ENCODE assay signal across 11 mouse cellular contexts in genomic region chr5:30916841-30917240, GRCm38 (mm10). TPM values are rescaled to one million over a fixed set of nuclear protein-coding genes. Genes with fewer than 3 reads are reported as not detected.
DNase-seq lines count a peak whose midpoint lies in the region; ATAC-seq lines count a peak whose summit lies in the region.
"Had no signal": no experiment of that assay in that cellular context is flagged by ENCODE, and none has a peak within 500 bp of the region (broad histone marks: within the 10 kb centered on the region; RNA-seq: fewer than 3 reads in every experiment).

No protein-coding gene starts in this region.

- no peak for ATAC-seq in heart, embryonic 15.5 days (replicated peaks; ENCODE audit: insufficient number of reproducible peaks, insufficient read depth, low FRiP score, low read depth)
- no peak for ATAC-seq in megakaryocyte, adult 5-6 weeks (ENCODE audit: poor library complexity, severe bottlenecking)
- ATAC-seq in embryonic facial prominence, embryonic 15.5 days (ENCODE audit: insufficient number of reproducible peaks, low FRiP score, low TSS enrichment, low read depth) = no peak
- ATAC-seq: hindbrain, embryonic 16.5 days had no signal

- WGBS in heart, embryonic 15.5 days = 93% methylated on average over 9 of the region's 9 CpGs
- WGBS in embryonic facial prominence, embryonic 15.5 days = 91% methylated on average over 9 of the region's 9 CpGs
- 93% methylated on average over 9 of the region's 9 CpGs for WGBS in macrophage (ENCODE audit: missing documents)

- no peak overlapping the region for H3K4me2 ChIP-seq in heart, embryonic 15.5 days
- no peak overlapping the region for H3K4me2 ChIP-seq in embryonic facial prominence, embryonic 15.5 days (replicated peaks)

- H3K4me3 ChIP-seq in heart, embryonic 15.5 days = no peak overlapping the region
- peak overlapping the region; percentile 98 for H3K4me3 ChIP-seq in megakaryocyte, embryonic 14.5 days (replicated peaks)
- no peak overlapping the region for H3K4me3 ChIP-seq in embryonic facial prominence, embryonic 15.5 days (replicated peaks)
- no peak overlapping the region for H3K4me3 ChIP-seq in macrophage (ENCODE audit: inconsistent target)

- peaks cover 44% of the 10 kb centered on the region for H3K79me2 ChIP-seq in macrophage (ENCODE audit: inconsistent target)

- no peak overlapping the region for H3K9ac ChIP-seq in heart, embryonic 15.5 days
- no peak overlapping the region for H3K9ac ChIP-seq in embryonic facial prominence, embryonic 15.5 days
- H3K9ac ChIP-seq: neural tube, embryonic 15.5 days had no signal

- DNase-seq in heart, adult 18-20 months = no peak
- no peak for DNase-seq in neural tube, embryonic 10.5 days (ENCODE audit: extremely low spot score, low spot score)
- DNase-seq: adrenal gland, postnatal 36 days; cerebellum, postnatal 36 days had no signal

- no peaks in the 10 kb centered on the region for H3K27me3 ChIP-seq in heart, embryonic 15.5 days
- no peaks in the 10 kb centered on the region for H3K27me3 ChIP-seq in megakaryocyte, embryonic 14.5 days (replicated peaks)
- no peaks in the 10 kb centered on the region for H3K27me3 ChIP-seq in embryonic facial prominence, embryonic 15.5 days
- H3K27me3 ChIP-seq: neural tube, embryonic 15.5 days had no signal

- peaks cover 63% of the 10 kb centered on the region for H3K4me1 ChIP-seq in heart, embryonic 15.5 days (replicated peaks)
- peaks cover 89% of the 10 kb centered on the region for H3K4me1 ChIP-seq in megakaryocyte, embryonic 14.5 days
- peaks cover 81% of the 10 kb centered on the region for H3K4me1 ChIP-seq in embryonic facial prominence, embryonic 15.5 days

- H3K27ac ChIP-seq in heart, embryonic 15.5 days = peak overlapping the region; percentile 94
- H3K27ac ChIP-seq in embryonic facial prominence, embryonic 15.5 days (replicated peaks) = peak overlapping the region; percentile 73
- peak overlapping the region; percentile 88 for H3K27ac ChIP-seq in macrophage

- peaks cover 12% of the 10 kb centered on the region; the same call in 1 of the 2 replicates for H3K36me3 ChIP-seq in heart, embryonic 15.5 days
- H3K36me3 ChIP-seq in megakaryocyte, embryonic 14.5 days (replicated peaks; ENCODE audit: low read length) = peaks cover 62% of the 10 kb centered on the region
- peaks cover 43% of the 10 kb centered on the region for H3K36me3 ChIP-seq in embryonic facial prominence, embryonic 15.5 days
- H3K36me3 ChIP-seq in macrophage (ENCODE audit: inconsistent target) = peaks cover 26% of the 10 kb centered on the region; the same call in 1 of the 2 replicates
- H3K36me3 ChIP-seq: neural tube, embryonic 15.5 days had no signal

- no peaks in the 10 kb centered on the region for H3K9me3 ChIP-seq in heart, embryonic 15.5 days (replicated peaks)
- H3K9me3 ChIP-seq in megakaryocyte, embryonic 14.5 days = no peaks in the 10 kb centered on the region
- no peaks in the 10 kb centered on the region for H3K9me3 ChIP-seq in embryonic facial prominence, embryonic 15.5 days (replicated peaks)
- H3K9me3 ChIP-seq: neural tube, embryonic 15.5 days had no signal

RNA-seq across cellular contexts. Expression of gene Emilin1, which starts 3.6 kb away (rescaled TPM):
- polyA plus RNA-seq in heart, embryonic 15.5 days (2015; fragmentation: Nextera tagmentation; extraction: Ambion mirVana) = 125 and 179 TPM in 2 replicates
- total RNA-seq in heart, adult 18-20 months (2021) = 10 to 100 TPM; 14.2 to 16.9 TPM
- 427 and 497 TPM in 2 replicates for polyA plus RNA-seq in megakaryocyte, embryonic 14.5 days (2012; ENCODE audit: insufficient read depth, low replicate concordance)
- 20.2 and 20.3 TPM in 2 replicates for total RNA-seq in megakaryocyte, adult 5-6 weeks (2015)
- total RNA-seq in megakaryocyte, adult 5-6 weeks (2017) = 25.5 and 35.5 TPM in 2 replicates
- 244 and 254 TPM in 2 replicates for polyA plus RNA-seq in embryonic facial prominence, embryonic 15.5 days (2015; fragmentation: Nextera tagmentation; extraction: Ambion mirVana)
- 10 to 100 TPM in 19 of 26 experiments, 1 to 10 TPM in 7; 3.6 to 47.2 (median 18.3) TPM for total RNA-seq in macrophage (2018; cell fraction: chromatin; rRNA removed)
- total RNA-seq in macrophage (2018; cell fraction: cytosol; rRNA removed) = 10 to 100 TPM; 19.9 to 51.8 (median 36.2) TPM
- total RNA-seq in macrophage (2018; cell fraction: nucleus; rRNA removed) = 10 to 100 TPM; 15.7 to 89.8 (median 51.7) TPM
- polyA plus RNA-seq in macrophage (2018) = 21.8 to 51.0 TPM (median 46.5 TPM) in 3 replicates

RNA-seq across cellular contexts. Expression of gene Khk, which starts 4.4 kb away (rescaled TPM):
- polyA plus RNA-seq in heart, embryonic 15.5 days (2015; fragmentation: Nextera tagmentation; extraction: Ambion mirVana) = 12.4 and 13.9 TPM in 2 replicates
- total RNA-seq in heart, adult 18-20 months (2021) = 10 to 100 TPM; 27.1 to 28.5 TPM
- polyA plus RNA-seq in megakaryocyte, embryonic 14.5 days (2012; ENCODE audit: insufficient read depth, low replicate concordance) = 11.7 and 40.4 TPM in 2 replicates
- total RNA-seq in megakaryocyte, adult 5-6 weeks (2015) = 92.3 and 93.8 TPM in 2 replicates
- total RNA-seq in megakaryocyte, adult 5-6 weeks (2017) = 52.7 and 70.7 TPM in 2 replicates
- polyA plus RNA-seq in embryonic facial prominence, embryonic 15.5 days (2015; fragmentation: Nextera tagmentation; extraction: Ambion mirVana) = 23.8 and 25.6 TPM in 2 replicates
- total RNA-seq in macrophage (2018; cell fraction: chromatin; rRNA removed) = 1 to 10 TPM in 21 of 26 experiments, under 1 TPM in 2, not detected in 3; 0.89 to 9.8 (median 5.7) TPM
- 10 to 100 TPM in 17 of 26 experiments, 1 to 10 TPM in 9; 7.6 to 24.7 (median 13.3) TPM for total RNA-seq in macrophage (2018; cell fraction: cytosol; rRNA removed)
- 10 to 100 TPM in 6 of 26 experiments, 1 to 10 TPM in 20; 1.3 to 14.1 (median 6.9) TPM for total RNA-seq in macrophage (2018; cell fraction: nucleus; rRNA removed)
- 10.2 to 18.1 TPM (median 14.4 TPM) in 3 replicates for polyA plus RNA-seq in macrophage (2018)

RNA-seq across cellular contexts. Expression of gene Ost4, which starts 9.3 kb away (rescaled TPM):
- polyA plus RNA-seq in heart, embryonic 15.5 days (2015; fragmentation: Nextera tagmentation; extraction: Ambion mirVana) = 372 and 381 TPM in 2 replicates
- 100 to 1,000 TPM; 146 to 159 TPM for total RNA-seq in heart, adult 18-20 months (2021)
- polyA plus RNA-seq in megakaryocyte, embryonic 14.5 days (2012; ENCODE audit: insufficient read depth, low replicate concordance) = 57.7 and 180 TPM in 2 replicates
- total RNA-seq in megakaryocyte, adult 5-6 weeks (2015) = 342 and 413 TPM in 2 replicates
- total RNA-seq in megakaryocyte, adult 5-6 weeks (2017) = 286 and 294 TPM in 2 replicates
- polyA plus RNA-seq in embryonic facial prominence, embryonic 15.5 days (2015; fragmentation: Nextera tagmentation; extraction: Ambion mirVana) = 482 and 502 TPM in 2 replicates
- 10 to 100 TPM; 10.8 to 69.3 (median 29.8) TPM for total RNA-seq in macrophage (2018; cell fraction: chromatin; rRNA removed)
- 100 to 1,000 TPM; 102 to 241 (median 145) TPM for total RNA-seq in macrophage (2018; cell fraction: cytosol; rRNA removed)
- 10 to 100 TPM; 16.1 to 73.4 (median 43.0) TPM for total RNA-seq in macrophage (2018; cell fraction: nucleus; rRNA removed)
- polyA plus RNA-seq in macrophage (2018) = 186 to 192 TPM (median 190 TPM) in 3 replicates

RNA-seq across cellular contexts. Expression of gene Agbl5, which starts 28.3 kb away (rescaled TPM):
- 8.9 and 11.9 TPM in 2 replicates for polyA plus RNA-seq in heart, embryonic 15.5 days (2015; fragmentation: Nextera tagmentation; extraction: Ambion mirVana)
- 1 to 10 TPM; 7.2 to 7.3 TPM for total RNA-seq in heart, adult 18-20 months (2021)
- polyA plus RNA-seq in megakaryocyte, embryonic 14.5 days (2012; ENCODE audit: insufficient read depth, low replicate concordance) = 36.7 and 70.8 TPM in 2 replicates
- 5.7 and 7.1 TPM in 2 replicates for total RNA-seq in megakaryocyte, adult 5-6 weeks (2015)
- total RNA-seq in megakaryocyte, adult 5-6 weeks (2017) = 3.6 and 3.9 TPM in 2 replicates
- 22.1 and 28.7 TPM in 2 replicates for polyA plus RNA-seq in embryonic facial prominence, embryonic 15.5 days (2015; fragmentation: Nextera tagmentation; extraction: Ambion mirVana)
- 10 to 100 TPM in 7 of 26 experiments, 1 to 10 TPM in 19; 1.2 to 15.8 (median 7.4) TPM for total RNA-seq in macrophage (2018; cell fraction: chromatin; rRNA removed)
- 1 to 10 TPM; 1.4 to 4.4 (median 2.7) TPM for total RNA-seq in macrophage (2018; cell fraction: cytosol; rRNA removed)
- total RNA-seq in macrophage (2018; cell fraction: nucleus; rRNA removed) = 10 to 100 TPM in 4 of 26 experiments, 1 to 10 TPM in 22; 1.4 to 17.3 (median 5.3) TPM
- 2.1 to 3.5 TPM (median 2.3 TPM) in 3 replicates for polyA plus RNA-seq in macrophage (2018)

RNA-seq across cellular contexts. Expression of gene Cgref1, which starts 28.6 kb away (rescaled TPM):
- 2.4 and 4.2 TPM in 2 replicates for polyA plus RNA-seq in heart, embryonic 15.5 days (2015; fragmentation: Nextera tagmentation; extraction: Ambion mirVana)
- total RNA-seq in heart, adult 18-20 months (2021) = under 1 TPM; 0.59 to 0.84 TPM
- polyA plus RNA-seq in megakaryocyte, embryonic 14.5 days (2012; ENCODE audit: insufficient read depth, low replicate concordance) = not detected in 2 replicates
- total RNA-seq in megakaryocyte, adult 5-6 weeks (2015) = not detected in 2 replicates
- not detected in 2 replicates for total RNA-seq in megakaryocyte, adult 5-6 weeks (2017)
- 32.1 and 34.0 TPM in 2 replicates for polyA plus RNA-seq in embryonic facial prominence, embryonic 15.5 days (2015; fragmentation: Nextera tagmentation; extraction: Ambion mirVana)
- total RNA-seq in macrophage (2018; cell fraction: chromatin; rRNA removed) = 1 to 10 TPM in 5 of 26 experiments, not detected in 21; 1.5 to 6.2 (median 3.6) TPM
- total RNA-seq in macrophage (2018; cell fraction: cytosol; rRNA removed) = 1 to 10 TPM in 1 of 26 experiments, under 1 TPM in 10, not detected in 15; 0.05 to 1.6 (median 0.09) TPM
- total RNA-seq in macrophage (2018; cell fraction: nucleus; rRNA removed) = 1 to 10 TPM in 2 of 26 experiments, under 1 TPM in 2, not detected in 22; 0.60 to 2.1 (median 0.93) TPM
- polyA plus RNA-seq in macrophage (2018) = 0.17 TPM in 1 of 3 replicates, not detected in the others
